Mouse (Mus musculus): ENCODE results near the gene Man1a2. TPM values are rescaled to one million over a fixed set of nuclear protein-coding genes. Genes with fewer than 3 reads are reported as not detected.

Man1a2 gene
- total RNA-seq, 2 experiments from 2014 or later: 70.8 to 75.2 TPM

Other genes starting within 250 kb of the Man1a2 start
- gene Tent5c, start 196.2 kb downstream of the Man1a2 start, total RNA-seq (2021): 1 to 10 TPM; 4.0 to 6.5 TPM
- gene Vtcn1, start 140.0 kb upstream of the Man1a2 start, total RNA-seq (2021): under 1 TPM in 1 of 2 experiments, not detected in 1; 0.18 TPM
- gene Trim45, start 236.7 kb upstream of the Man1a2 start, total RNA-seq (2021): 10 to 100 TPM; 15.1 to 15.9 TPM